Mouse (Mus musculus) embryonic facial prominence, embryonic 14.5 days (tissue): Measurements from ENCODE around the gene Adamts15. TPM values are rescaled to one million over a fixed set of nuclear protein-coding genes. Genes with fewer than 3 reads are reported as not detected.
A peak's percentile ranks its signal among the peaks of the same experiment; 100 is the strongest.

Experiments used
- ATAC-seq: fragments of 200-750 bp; cut with Nextera tagmentation; 2 replicates; pipeline ENCODE4 v1.8.0; 2017; ENCODE audit warnings: low read depth, moderate number of reproducible peaks, moderate TSS enrichment
- DNase-seq: peaks from one replicate; pipeline ENCODE4 v3.0.0-alpha.2; 2015; ENCODE audit warnings: low spot score
- H3K27ac ChIP-seq: fragments of 300-500 bp; sonication (generic); replicated peaks from 2 replicates; pipeline ENCODE4 v1.5.1; 2014; ENCODE audit warnings: low read depth, mild to moderate bottlenecking, low read length, moderate library complexity
- H3K27me3 ChIP-seq: fragments of 300-500 bp; sonication (generic); replicated peaks from 2 replicates; pipeline ENCODE4 v1.6.1; 2014; ENCODE audit warnings: low read length; ENCODE audit not compliant: control insufficient read depth, insufficient read depth
- H3K36me3 ChIP-seq: fragments of 300-500 bp; sonication (generic); 2 replicates; pipeline ENCODE4 v1.6.1; 2014; ENCODE audit warnings: low read length, mixed read lengths; ENCODE audit not compliant: control insufficient read depth, insufficient read depth
- H3K4me1 ChIP-seq: fragments of 300-500 bp; sonication (generic); 2 replicates; pipeline ENCODE4 v1.6.1; 2014; ENCODE audit warnings: antibody characterized with exemption, low read length; ENCODE audit not compliant: control insufficient read depth, insufficient read depth
- H3K4me2 ChIP-seq: fragments of 300-500 bp; sonication (generic); 2 replicates; pipeline ENCODE4 v1.6.1; 2014; ENCODE audit warnings: low read depth, mild to moderate bottlenecking, low read length, moderate library complexity, mixed read lengths
- H3K4me3 ChIP-seq: fragments of 300-500 bp; sonication (generic); 2 replicates; pipeline ENCODE4 v1.5.1; 2014; ENCODE audit warnings: low read depth, mild to moderate bottlenecking, low read length
- H3K9ac ChIP-seq: fragments of 300-500 bp; sonication (generic); 2 replicates; pipeline ENCODE4 v1.6.1; 2014; ENCODE audit warnings: low read depth, mild to moderate bottlenecking, low read length, moderate library complexity, mixed read lengths
- H3K9me3 ChIP-seq: fragments of 300-500 bp; sonication (generic); 2 replicates; pipeline ENCODE4 v1.6.1; 2016; ENCODE audit warnings: low read length; ENCODE audit not compliant: control insufficient read depth
- WGBS: fragments of 180-500 bp; shearing (Covaris S2); extraction: QIAGEN DNeasy Blood & Tissue Kit; methylation state at CpG from one replicate; pipeline ENCODE4 v1.1.7; 2014; 5-methylcytosine and 5-hydroxymethylcytosine counted together
- polyA plus RNA-seq: library from polyadenylated mRNA; unstranded; fragments of >200 nt; fragmentation: Nextera tagmentation; extraction: Ambion mirVana; gene quantifications from 2 replicates; pipeline ENCODE4 v1.2.1, GENCODE M21; 2014

Gene Adamts15
- polyA plus RNA-seq, 1 experiment from 2014 or later = 18.9 TPM

- Histone ChIP-seq H3K4me3 (no peak overlapping the region), H3K4me2 (no peak overlapping the region), H3K4me1 (peaks cover 6% of the 10 kb centered on the region; the same call in 1 of the 2 replicates), H3K9ac (no peak overlapping the region), H3K27me3 (no peaks in the 10 kb centered on the region), H3K9me3 (no peaks in the 10 kb centered on the region), H3K36me3 (no peaks in the 10 kb centered on the region), H3K27ac (no peak overlapping the region)
- no peak; the same call in 1 of the 2 replicates for ATAC-seq
- DNase-seq = no peak
- 92% methylated on average over 5 of the region's 5 CpGs for WGBS
Measured at GRCm38 (mm10) chr9:30951461-30951860, 29.2 kb upstream of the Adamts15 start.

- ATAC-seq (no peak), DNase-seq (peak; percentile 58)
- H3K4me2 ChIP-seq = no peak overlapping the region
- no peak overlapping the region for H3K9ac ChIP-seq
- no peaks in the 10 kb centered on the region for H3K9me3 ChIP-seq
- peaks cover 4% of the 10 kb centered on the region; the same call in 1 of the 2 replicates for H3K27me3 ChIP-seq
- peaks cover 6% of the 10 kb centered on the region; the same call in 1 of the 2 replicates for H3K4me1 ChIP-seq
- H3K36me3 ChIP-seq = no peaks in the 10 kb centered on the region
- 36% methylated on average over 4 of the region's 4 CpGs for WGBS
- H3K27ac ChIP-seq = no peak overlapping the region
- H3K4me3 ChIP-seq = no peak overlapping the region
Measured at GRCm38 (mm10) chr9:30950592-30950991, 28.3 kb upstream of the Adamts15 start.

DNA sequence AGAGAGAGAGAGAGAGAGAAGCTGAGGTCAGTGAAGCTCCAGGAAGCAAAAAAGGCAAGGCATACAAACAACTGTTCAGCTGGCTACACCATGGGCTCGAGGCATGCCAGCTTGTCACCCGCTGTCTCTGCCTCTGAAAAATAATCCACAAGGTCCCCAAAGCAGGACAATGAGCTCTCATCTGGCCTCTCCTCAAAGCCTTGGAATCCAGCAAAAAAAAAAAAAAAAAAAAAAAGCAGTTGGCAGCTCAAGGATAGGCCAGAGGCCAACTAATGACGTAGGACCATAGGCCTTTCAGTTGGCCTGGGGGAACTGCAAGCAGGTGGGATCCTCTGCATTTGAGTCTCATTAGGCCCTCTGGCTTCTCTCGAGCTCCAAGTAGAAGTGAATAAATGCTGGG lies 27.7 kb upstream of the Adamts15 start:
- H3K27ac ChIP-seq = no peak overlapping the region
- no peak for ATAC-seq
- peaks cover 10% of the 10 kb centered on the region for H3K27me3 ChIP-seq
- H3K4me3 ChIP-seq = no peak overlapping the region
- no peak overlapping the region for H3K9ac ChIP-seq
- no peaks in the 10 kb centered on the region for H3K36me3 ChIP-seq
- WGBS = 60% methylated on average over 4 of the region's 4 CpGs
- H3K4me2 ChIP-seq = no peak overlapping the region
- H3K4me1 ChIP-seq = peaks cover 6% of the 10 kb centered on the region; the same call in 1 of the 2 replicates
- DNase-seq = peak; percentile 36
- H3K9me3 ChIP-seq = no peaks in the 10 kb centered on the region

DNA sequence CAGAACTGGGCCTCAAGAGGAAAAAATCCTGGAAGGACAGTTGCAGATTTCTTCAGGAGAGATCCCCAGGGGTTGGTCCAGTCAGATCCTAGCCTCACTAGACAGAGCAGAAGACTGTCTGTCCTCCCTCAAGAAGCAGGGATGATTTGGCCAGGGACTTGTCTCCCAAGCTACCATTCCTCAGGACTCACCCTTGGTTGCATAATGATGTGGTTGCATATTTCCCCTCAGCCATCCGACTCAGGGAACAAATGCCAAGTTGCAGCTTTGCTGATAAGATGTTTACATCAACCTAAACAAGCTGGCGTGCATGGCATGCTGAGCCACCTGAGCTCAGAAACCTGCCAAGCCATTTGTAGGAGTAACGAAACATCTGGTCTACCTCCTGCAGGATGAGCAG lies 27.2 kb upstream of the Adamts15 start:
- Histone ChIP-seq H3K4me1 (peaks cover 6% of the 10 kb centered on the region; the same call in 1 of the 2 replicates), H3K27ac (no peak overlapping the region), H3K9ac (no peak overlapping the region), H3K9me3 (no peaks in the 10 kb centered on the region), H3K4me3 (no peak overlapping the region), H3K4me2 (no peak overlapping the region), H3K27me3 (peaks cover 15% of the 10 kb centered on the region), H3K36me3 (no peaks in the 10 kb centered on the region)
- ATAC-seq (no peak), DNase-seq (no peak)
- WGBS = 78% methylated on average over 3 of the region's 3 CpGs

DNA sequence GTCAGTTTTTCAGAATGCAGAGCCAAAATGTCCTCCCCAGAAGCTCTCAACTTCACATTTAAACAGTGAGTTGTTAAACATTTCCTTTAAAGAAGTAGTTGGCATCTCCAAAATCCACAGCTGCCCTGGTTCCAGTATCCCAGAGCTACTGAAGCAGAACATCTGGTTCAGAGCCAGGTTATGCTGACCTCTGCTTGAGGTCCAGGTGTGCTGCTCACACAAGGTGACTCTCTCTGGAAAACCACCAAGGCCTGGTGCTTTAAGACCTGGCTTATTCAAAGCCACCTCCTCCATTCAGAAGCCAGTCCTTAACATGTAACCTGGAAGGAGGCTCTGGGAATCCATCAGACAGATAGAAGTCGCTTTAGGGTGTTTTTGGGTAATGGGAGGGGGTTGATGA lies 23.0 kb upstream of the Adamts15 start:
- no peak for DNase-seq
- Histone ChIP-seq H3K4me3 (no peak overlapping the region), H3K9me3 (no peaks in the 10 kb centered on the region), H3K9ac (no peak overlapping the region), H3K27me3 (peaks cover 55% of the 10 kb centered on the region), H3K36me3 (no peaks in the 10 kb centered on the region), H3K4me2 (no peak overlapping the region), H3K4me1 (peaks cover 3% of the 10 kb centered on the region; the same call in 1 of the 2 replicates), H3K27ac (no peak overlapping the region)
- ATAC-seq = no peak
- 46% methylated on average over 1 of the region's 1 CpGs for WGBS

- H3K9ac ChIP-seq = no peak overlapping the region
- DNase-seq (no peak), ATAC-seq (no peak)
- H3K4me2 ChIP-seq = peak overlapping the region; percentile 100; the same call in 1 of the 2 replicates
- H3K9me3 ChIP-seq = no peaks in the 10 kb centered on the region
- no peak overlapping the region for H3K27ac ChIP-seq
- peaks cover 55% of the 10 kb centered on the region for H3K27me3 ChIP-seq
- H3K4me3 ChIP-seq = no peak overlapping the region
- H3K36me3 ChIP-seq = no peaks in the 10 kb centered on the region
- no peaks in the 10 kb centered on the region for H3K4me1 ChIP-seq
- 29% methylated on average over 1 of the region's 1 CpGs for WGBS
Measured at GRCm38 (mm10) chr9:30944234-30944633, 22.0 kb upstream of the Adamts15 start.

- Histone ChIP-seq H3K36me3 (no peaks in the 10 kb centered on the region), H3K4me2 (peak overlapping the region; percentile 100), H3K4me3 (peak overlapping the region; percentile 64), H3K9me3 (no peaks in the 10 kb centered on the region), H3K27me3 (peaks cover 55% of the 10 kb centered on the region), H3K4me1 (no peaks in the 10 kb centered on the region), H3K27ac (no peak overlapping the region), H3K9ac (peak overlapping the region; percentile 65)
- 0% methylated on average over 14 of the region's 14 CpGs for WGBS
- ATAC-seq = no peak
- no peak for DNase-seq
Measured at GRCm38 (mm10) chr9:30943341-30943740, 21.1 kb upstream of the Adamts15 start.

GRCm38 (mm10) chr9:30942512-30943313 lies 20.5 kb upstream of the Adamts15 start, which contains the start of gene Adamts8:
Gene Adamts8 (plus strand): TSS chr9:30942562.
- no peaks in the 10 kb centered on the region for H3K36me3 ChIP-seq
- DNase-seq = peak; percentile 65
- ATAC-seq = peak; percentile 84
- H3K4me3 ChIP-seq = peak within 1 kb of the TSS; percentile 64
- peak within 1 kb of the TSS; percentile 100 for H3K4me2 ChIP-seq
- WGBS = under 1% methylated on average over 64 of the region's 96 CpGs
- no peaks in the 10 kb centered on the region for H3K9me3 ChIP-seq
- H3K4me1 ChIP-seq = no peaks in the 10 kb centered on the region
- no peak within 1 kb of the TSS for H3K27ac ChIP-seq
- peak within 1 kb of the TSS; percentile 65 for H3K9ac ChIP-seq
- peaks cover 55% of the 10 kb centered on the region for H3K27me3 ChIP-seq
